Mouse (Mus musculus) heart, embryonic 14.5 days (tissue): ENCODE results near the gene Jsrp1. TPM values are rescaled to one million over a fixed set of nuclear protein-coding genes. Genes with fewer than 3 reads are reported as not detected.

Experiments
- ATAC-seq: fragments of 200-750 bp; cut with Nextera tagmentation; 2 replicates; pipeline ENCODE4 v1.8.0; 2017; ENCODE audit warnings: low read depth, moderate TSS enrichment; ENCODE audit not compliant: insufficient number of reproducible peaks, insufficient read depth, low FRiP score
- H3K27ac ChIP-seq, 2 experiments: fragments of 200-500 bp in 1 of 2; fragments of 300-500 bp in 1 of 2; sonication (generic) in 1 of 2; replicated peaks in 1 of 2; 2 replicates each; pipeline ENCODE4 v1.5.1; 2012 to 2014; ENCODE audit warnings: low read depth in 2 of 2, low read length in 2 of 2, control low read depth in 1 of 2, mild to moderate bottlenecking in 1 of 2, mixed read lengths in 1 of 2; ENCODE audit not compliant: control insufficient read depth in 1 of 2, insufficient read depth in 1 of 2
- H3K27me3 ChIP-seq: fragments of 300-500 bp; sonication (generic); 2 replicates; pipeline ENCODE4 v1.6.1; 2014; ENCODE audit warnings: mild to moderate bottlenecking, low read length, control low read depth; ENCODE audit not compliant: control insufficient read depth, insufficient read depth
- H3K36me3 ChIP-seq: fragments of 300-500 bp; sonication (generic); 2 replicates; pipeline ENCODE4 v1.6.1; 2014; ENCODE audit warnings: mild to moderate bottlenecking, control low read depth, low read length, mixed read lengths; ENCODE audit not compliant: control insufficient read depth, insufficient read depth
- H3K4me1 ChIP-seq, 2 experiments: fragments of 200-500 bp in 1 of 2; fragments of 300-500 bp in 1 of 2; sonication (generic) in 1 of 2; 2 replicates each; pipeline ENCODE4 v1.6.1; 2012 to 2014; ENCODE audit warnings: low read length in 2 of 2, control low read depth in 1 of 2, mixed read lengths in 1 of 2; ENCODE audit not compliant: control insufficient read depth in 2 of 2, insufficient read depth in 2 of 2
- H3K4me2 ChIP-seq: fragments of 300-500 bp; sonication (generic); 2 replicates; pipeline ENCODE4 v1.6.1; 2014; ENCODE audit warnings: mild to moderate bottlenecking, low read length
- H3K4me3 ChIP-seq, 2 experiments: fragments of 200-500 bp in 1 of 2; fragments of 300-500 bp in 1 of 2; sonication (generic) in 1 of 2; 2 replicates each; pipeline ENCODE4 v1.5.1; 2012 to 2014; ENCODE audit warnings: low read length in 2 of 2, mild to moderate bottlenecking in 2 of 2, control low read depth in 1 of 2, low read depth in 1 of 2, moderate library complexity in 1 of 2; ENCODE audit not compliant: control insufficient read depth in 1 of 2, insufficient read depth in 1 of 2
- H3K9ac ChIP-seq: fragments of 300-500 bp; sonication (generic); 2 replicates; pipeline ENCODE4 v1.6.1; 2014; ENCODE audit warnings: mild to moderate bottlenecking, low read length
- H3K9me3 ChIP-seq: fragments of 300-500 bp; sonication (generic); 2 replicates; pipeline ENCODE4 v1.6.1; 2016; ENCODE audit warnings: low read length, control low read depth; ENCODE audit not compliant: control insufficient read depth
- WGBS: fragments of 180-500 bp; shearing (Covaris S2); extraction: QIAGEN DNeasy Blood & Tissue Kit; methylation state at CpG from one replicate; pipeline ENCODE4 v1.1.7; 2014; 5-methylcytosine and 5-hydroxymethylcytosine counted together
- polyA plus RNA-seq: library from polyadenylated mRNA; unstranded; fragments of >200 nt; fragmentation: Nextera tagmentation; extraction: Ambion mirVana; gene quantifications from 2 replicates; pipeline ENCODE4 v1.2.1, GENCODE M21; 2014

The Jsrp1 gene
- polyA plus RNA-seq, 1 experiment from 2014 or later = 5.5 TPM

DNA sequence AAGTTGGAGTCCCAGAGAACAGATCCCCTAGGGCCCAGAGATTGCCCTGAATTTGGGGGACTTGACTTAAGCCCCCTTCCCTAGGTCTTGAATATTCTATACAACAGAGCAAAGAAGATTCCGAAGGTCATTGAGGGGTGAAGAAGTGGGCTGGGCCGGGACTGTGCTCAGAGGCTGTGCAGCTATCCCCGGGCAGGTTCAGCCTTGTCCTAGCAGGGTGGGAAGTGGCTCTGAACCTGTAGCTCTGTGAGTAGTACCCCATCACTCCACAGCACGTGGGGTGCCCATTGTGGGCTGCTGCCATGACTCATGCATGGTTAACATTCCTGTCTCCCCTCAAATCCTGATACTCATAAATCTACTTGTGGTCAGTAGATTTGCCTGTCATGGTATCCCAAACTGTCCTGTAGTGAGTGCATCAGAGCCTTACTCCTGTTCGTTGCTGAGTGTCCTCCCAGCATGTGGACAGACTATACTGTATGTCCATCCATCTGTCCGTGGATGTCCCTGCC is 36.9 kb downstream of the Jsrp1 start:
- H3K27me3 ChIP-seq = no peaks in the 10 kb centered on the region
- peaks cover 94% of the 10 kb centered on the region for H3K36me3 ChIP-seq
- no peak overlapping the region for H3K4me2 ChIP-seq
- no peak overlapping the region for H3K4me3 ChIP-seq
- 66% methylated on average over 6 of the region's 6 CpGs for WGBS
- H3K4me1 ChIP-seq = peaks cover 35 to 41% of the 10 kb centered on the region in 2 experiments
- peak overlapping the region in 1 of 2 experiments; percentile 80; a peak in 2 of 4 replicates for H3K27ac ChIP-seq
- peak overlapping the region; percentile 18; the same call in 1 of the 2 replicates for H3K9ac ChIP-seq
- no peak for ATAC-seq
- H3K9me3 ChIP-seq = no peaks in the 10 kb centered on the region

DNA sequence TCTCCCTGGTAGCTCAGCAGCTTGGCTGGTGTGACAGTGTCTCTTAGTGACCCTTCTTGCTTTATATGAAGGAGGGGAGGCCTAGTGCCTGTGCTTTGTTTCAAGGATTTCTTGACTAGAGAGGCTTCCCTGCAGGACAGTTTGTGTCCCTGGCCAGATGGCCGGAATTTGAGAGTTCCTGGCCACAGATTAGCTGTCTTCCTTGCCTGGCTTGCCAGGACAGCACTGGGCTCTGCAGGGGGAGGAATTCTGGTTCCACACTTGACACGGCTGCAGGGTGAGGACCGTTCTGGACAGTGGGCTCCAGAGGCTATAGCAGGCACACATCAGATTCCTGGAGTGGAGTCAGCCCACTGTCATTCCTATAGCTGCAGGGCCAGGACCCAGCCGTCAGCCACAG is 37.6 kb downstream of the Jsrp1 start:
- no peak overlapping the region for H3K4me3 ChIP-seq
- H3K9me3 ChIP-seq = no peaks in the 10 kb centered on the region
- 54% methylated on average over 4 of the region's 4 CpGs for WGBS
- H3K4me1 ChIP-seq = peaks cover 35 to 41% of the 10 kb centered on the region in 2 experiments
- H3K9ac ChIP-seq = peak overlapping the region; percentile 18
- no peak overlapping the region for H3K4me2 ChIP-seq
- H3K27ac ChIP-seq = peak overlapping the region; percentile 29 to 80
- no peak for ATAC-seq
- no peaks in the 10 kb centered on the region for H3K27me3 ChIP-seq
- peaks cover 94% of the 10 kb centered on the region for H3K36me3 ChIP-seq

DNA sequence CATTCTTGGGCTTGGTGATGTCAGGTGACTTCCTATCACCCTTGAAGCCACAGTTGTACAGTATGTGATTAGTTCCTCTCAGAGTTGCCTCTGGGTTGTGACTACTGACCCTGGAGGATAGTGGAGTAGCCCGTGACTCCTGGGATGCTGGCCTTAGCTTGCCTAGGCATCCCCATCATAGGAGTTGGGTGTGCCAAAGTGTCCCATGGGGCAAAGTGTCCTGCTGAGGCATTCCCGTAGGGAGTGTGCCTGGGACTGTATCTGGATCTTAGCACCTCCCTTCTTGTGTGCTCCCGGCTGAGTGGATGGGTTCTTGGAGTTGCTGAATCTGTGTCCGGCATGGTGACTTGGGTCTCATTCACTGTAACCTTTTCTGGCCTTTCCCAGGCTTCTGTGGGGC is 38.3 kb downstream of the Jsrp1 start:
- H3K9me3 ChIP-seq = no peaks in the 10 kb centered on the region
- no peaks in the 10 kb centered on the region for H3K27me3 ChIP-seq
- peak overlapping the region; percentile 18 for H3K9ac ChIP-seq
- peaks cover 94% of the 10 kb centered on the region for H3K36me3 ChIP-seq
- no peak for ATAC-seq
- H3K27ac ChIP-seq = peak overlapping the region; percentile 71 to 80
- H3K4me1 ChIP-seq = peaks cover 35 to 41% of the 10 kb centered on the region in 2 experiments
- 0 out of 2 replicates have a peak overlapping the region, but pooled peaks have one; percentile 23 for H3K4me2 ChIP-seq
- WGBS = 38% methylated on average over 4 of the region's 4 CpGs
- no peak overlapping the region for H3K4me3 ChIP-seq

DNA sequence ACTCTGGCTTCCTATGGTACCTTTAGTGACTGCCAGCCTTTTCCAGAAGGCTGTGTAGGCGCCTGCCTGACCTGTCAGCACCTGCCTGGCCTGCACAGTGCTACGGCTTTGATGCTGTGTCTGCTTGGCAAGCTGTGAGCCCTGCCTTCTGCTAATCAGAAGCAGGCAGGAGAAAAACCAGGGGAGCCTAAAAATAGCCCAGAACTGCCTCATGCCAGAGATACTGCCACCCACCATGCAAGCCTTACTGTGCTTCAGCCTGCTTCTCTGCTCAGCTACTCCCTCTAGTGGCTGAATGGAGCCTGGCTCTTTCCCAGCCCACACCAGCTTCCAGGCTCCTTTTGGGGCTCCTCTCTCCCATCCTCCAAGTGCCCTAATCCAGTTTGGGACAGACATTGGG is 38.7 kb downstream of the Jsrp1 start:
- Histone ChIP-seq H3K4me3 (no peak overlapping the region), H3K9me3 (no peaks in the 10 kb centered on the region), H3K27ac (peak overlapping the region; percentile 92 to 98), H3K4me2 (0 out of 2 replicates have a peak overlapping the region, but pooled peaks have one; percentile 23), H3K4me1 (peaks cover 35 to 41% of the 10 kb centered on the region in 2 experiments), H3K36me3 (peaks cover 94% of the 10 kb centered on the region), H3K27me3 (no peaks in the 10 kb centered on the region), H3K9ac (peak overlapping the region; percentile 18)
- ATAC-seq = peak; percentile 94
- 8% methylated on average over 2 of the region's 2 CpGs for WGBS

DNA sequence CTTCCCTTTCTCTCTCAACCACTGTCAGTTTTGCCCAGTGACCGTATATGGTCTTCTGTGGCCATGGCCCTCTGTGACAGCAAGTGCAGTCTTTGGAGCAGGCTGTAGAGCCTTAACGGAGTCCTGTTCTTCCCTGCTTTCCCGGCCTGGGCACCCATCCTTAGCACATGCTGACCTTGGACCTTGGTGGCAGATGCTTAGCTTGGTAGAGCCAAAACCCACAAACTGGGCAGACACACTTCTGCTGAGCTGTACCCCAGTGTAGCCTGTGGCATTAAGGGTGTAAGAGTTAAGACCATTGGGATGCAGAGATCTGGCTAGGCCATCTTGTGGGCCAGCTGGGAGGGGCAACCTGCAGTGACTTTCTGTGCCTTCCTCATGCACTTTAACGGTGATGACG is 39.5 kb downstream of the Jsrp1 start:
- Histone ChIP-seq H3K9ac (peak overlapping the region; percentile 59), H3K36me3 (peaks cover 92% of the 10 kb centered on the region), H3K4me1 (peaks cover 35 to 41% of the 10 kb centered on the region in 2 experiments), H3K27ac (peak overlapping the region; percentile 92 to 98), H3K27me3 (no peaks in the 10 kb centered on the region), H3K9me3 (no peaks in the 10 kb centered on the region), H3K4me2 (peak overlapping the region; percentile 8; the same call in 1 of the 2 replicates), H3K4me3 (no peak overlapping the region)
- 43% methylated on average over 5 of the region's 5 CpGs for WGBS
- no peak for ATAC-seq

DNA sequence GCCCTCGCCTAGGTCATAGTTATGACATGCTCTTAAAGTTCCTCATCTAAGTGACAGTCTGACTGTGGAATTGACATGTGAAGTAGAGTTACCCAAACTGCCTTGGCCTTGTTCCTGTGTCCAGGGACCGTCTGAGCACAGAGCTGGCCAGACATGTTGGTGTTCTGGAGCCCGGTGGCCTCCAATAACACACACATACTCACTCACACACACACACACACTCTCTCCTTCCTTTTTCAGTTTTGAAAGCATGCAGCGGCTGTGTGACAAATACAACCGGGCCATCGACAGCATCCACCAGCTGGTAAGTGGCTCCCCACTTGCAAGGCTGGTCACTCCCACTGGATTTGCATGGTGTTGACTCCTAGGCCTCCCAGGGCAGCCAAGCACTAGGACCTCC is 44.9 kb downstream of the Jsrp1 start:
- no peak overlapping the region for H3K27ac ChIP-seq
- ATAC-seq = no peak
- H3K9me3 ChIP-seq = no peaks in the 10 kb centered on the region
- no peak overlapping the region for H3K4me3 ChIP-seq
- H3K9ac ChIP-seq = no peak overlapping the region
- peaks cover 10 to 24% of the 10 kb centered on the region in 2 experiments for H3K4me1 ChIP-seq
- 80% methylated on average over 6 of the region's 6 CpGs for WGBS
- H3K4me2 ChIP-seq = no peak overlapping the region
- no peaks in the 10 kb centered on the region for H3K27me3 ChIP-seq
- peaks cover 89% of the 10 kb centered on the region for H3K36me3 ChIP-seq

DNA sequence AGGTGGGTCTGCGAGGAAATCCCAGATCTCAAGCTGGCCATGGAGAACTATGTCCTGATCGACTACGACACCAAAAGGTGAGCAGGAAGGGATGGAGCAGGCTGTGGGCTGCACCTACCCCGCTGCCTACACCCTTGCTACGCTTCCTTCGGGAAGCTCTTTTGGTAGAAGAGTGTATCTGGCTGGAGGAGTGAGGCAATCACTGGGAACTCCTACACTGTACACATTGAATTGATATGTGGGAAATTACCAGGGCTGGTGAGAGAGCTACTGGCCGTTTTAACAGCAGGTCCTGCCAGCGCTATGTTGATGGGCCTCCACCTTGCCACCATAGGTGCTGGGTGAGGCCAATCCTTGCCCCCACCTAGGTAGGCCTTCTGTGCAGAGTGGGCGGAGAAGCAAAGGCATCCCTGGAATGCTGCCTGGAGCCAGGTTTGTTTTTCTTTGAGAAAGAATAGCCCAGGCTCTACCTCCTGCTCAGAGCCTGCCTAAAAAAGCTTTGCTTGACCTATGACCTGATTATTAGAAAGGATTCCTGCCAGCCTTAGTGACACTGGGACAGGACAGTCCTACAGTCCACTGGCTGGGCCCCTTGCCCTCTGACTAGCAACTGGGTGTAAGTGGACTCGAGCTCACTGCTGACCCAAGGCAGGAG is 47.0 kb downstream of the Jsrp1 start:
- Histone ChIP-seq H3K9ac (no peak overlapping the region), H3K4me3 (no peak overlapping the region), H3K4me2 (no peak overlapping the region), H3K27me3 (no peaks in the 10 kb centered on the region), H3K36me3 (peaks cover 68% of the 10 kb centered on the region), H3K9me3 (no peaks in the 10 kb centered on the region), H3K4me1 (peaks cover 3 to 20% of the 10 kb centered on the region in 2 experiments; a peak in 3 of 4 replicates), H3K27ac (no peak overlapping the region; a peak in 2 of 4 replicates)
- no peak for ATAC-seq
- 69% methylated on average over 10 of the region's 10 CpGs for WGBS
